Mouse (Mus musculus) kidney, postnatal 10 days (tissue): ENCODE results near the gene Tbx6.
A peak's percentile ranks its signal among the peaks of the same experiment; 100 is the strongest.

Source experiments
- DNase-seq: peaks from one replicate; pipeline ENCODE4 v3.0.0; 2021; ENCODE audit warnings: mixed read lengths

The Tbx6 gene

GRCm38 (mm10) chr7:126821835-126822511, 40.7 kb downstream of the Tbx6 start:
- DNase-seq = peak; percentile 90

GRCm38 (mm10) chr7:126822741-126823140, 41.5 kb downstream of the Tbx6 start:
- DNase-seq = no peak

GRCm38 (mm10) chr7:126823202-126823711, 42.0 kb downstream of the Tbx6 start:
- DNase-seq = no peak

GRCm38 (mm10) chr7:126823940-126824339, 42.7 kb downstream of the Tbx6 start:
- no peak for DNase-seq

GRCm38 (mm10) chr7:126825403-126825802, 44.1 kb downstream of the Tbx6 start:
- DNase-seq = peak; percentile 58

GRCm38 (mm10) chr7:126825952-126826351, 44.7 kb downstream of the Tbx6 start:
- no peak for DNase-seq

- no peak for DNase-seq
Measured at GRCm38 (mm10) chr7:126831539-126831938, 50.3 kb downstream of the Tbx6 start, which contains the start of gene 4930451I11Rik. Gene 4930451I11Rik, minus strand, starts transcription at chr7:126831639.

- peak; percentile 90 for DNase-seq
Measured at GRCm38 (mm10) chr7:126832036-126832598, 50.8 kb downstream of the Tbx6 start.

- DNase-seq = no peak
Measured at GRCm38 (mm10) chr7:126833294-126833693, 52.0 kb downstream of the Tbx6 start.
